Mouse (Mus musculus) left cerebral cortex, postnatal 10 days (tissue): Measurements from ENCODE around the gene Serhl. TPM values are rescaled to one million over a fixed set of nuclear protein-coding genes. Genes with fewer than 3 reads are reported as not detected.

Experiments
- DNase-seq, 2 experiments: peaks; one replicate each; pipeline ENCODE4 v3.0.0; 2021 to 2022; ENCODE audit warnings: low spot score in 2 of 2, mixed read lengths in 1 of 2; ENCODE audit errors: extremely low spot score in 1 of 2
- intact Hi-C: fragments of 180-260 bp; cut with DNase I; formaldehyde crosslinking; loops from one replicate; pipeline ENCODE4 v1.15.1; 2025
- total RNA-seq, 2 experiments: library from RNA; stranded (reverse); gene quantifications; 2 replicates each; pipeline ENCODE4 v1.2.3; 2021

Serhl gene
- total RNA-seq, 2 experiments from 2014 or later: 6.6 to 10.2 TPM

GRCm38 (mm10) chr15:83155672-83156419 is 66.5 kb downstream of the Serhl start:
- intact Hi-C loops: no loop called here
- no peak for DNase-seq

DNA sequence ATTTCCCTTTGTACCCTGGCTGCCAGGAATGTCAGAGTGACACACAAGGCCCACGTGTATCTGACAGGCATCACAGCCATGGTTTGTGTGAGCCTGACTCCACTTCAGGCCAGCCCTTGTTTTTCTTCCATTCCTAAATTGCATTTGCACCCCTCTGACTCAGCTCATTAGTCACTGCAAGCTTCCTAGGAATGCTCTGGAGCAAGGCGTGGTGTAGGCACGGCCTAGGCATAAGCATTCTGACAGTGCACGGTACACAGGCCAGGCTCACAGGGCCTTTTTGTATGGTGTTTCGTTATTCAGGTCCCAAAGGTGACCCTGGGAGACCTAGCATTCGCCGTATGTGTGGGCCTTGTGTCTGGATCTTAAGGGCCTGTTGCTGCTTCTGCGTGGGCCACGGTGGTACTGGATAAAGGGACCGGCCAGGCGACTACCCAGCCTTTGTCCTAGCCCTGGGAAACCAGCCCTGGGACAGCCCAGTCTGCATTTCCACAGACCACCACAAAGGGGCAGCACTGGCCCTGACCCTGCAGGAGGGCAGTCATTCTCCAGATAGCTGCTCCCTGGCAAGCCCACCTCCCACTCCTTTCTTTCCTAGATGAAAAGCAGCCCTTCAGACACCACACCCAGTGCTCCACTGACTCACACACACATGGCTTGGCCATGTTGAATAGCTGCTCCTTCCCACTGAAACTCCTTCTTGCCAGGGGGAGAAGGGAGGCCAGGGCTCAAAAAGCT is 67.8 kb downstream of the Serhl start:
- DNase-seq: peak in 1 of 2 experiments; percentile 67
- intact Hi-C loops: no loop called here

DNA sequence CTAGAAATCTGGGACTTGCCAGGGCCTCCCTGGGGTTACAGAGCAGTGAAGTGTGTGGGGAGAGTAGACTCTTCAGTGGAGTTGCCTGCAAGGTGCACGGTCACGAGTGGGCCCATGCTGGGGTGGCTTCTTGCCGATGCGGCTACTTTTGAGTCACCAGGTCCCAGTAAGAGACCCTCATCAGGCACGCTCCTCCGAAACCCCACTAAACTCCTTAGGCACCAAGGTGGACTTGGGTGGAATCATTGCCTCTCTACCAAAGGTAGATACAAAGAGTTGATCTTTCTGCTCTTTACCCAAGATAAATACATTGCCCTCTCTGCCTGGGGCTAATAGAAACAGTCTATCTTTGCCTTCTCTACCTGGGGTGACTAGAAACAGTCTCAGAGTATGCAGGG is 68.4 kb downstream of the Serhl start:
- DNase-seq: no peak
- intact Hi-C loops: no loop called here

GRCm38 (mm10) chr15:83158587-83159160 is 69.4 kb downstream of the Serhl start:
- intact Hi-C loops: no loop called here
- peak in 1 of 2 experiments; percentile 59 for DNase-seq

GRCm38 (mm10) chr15:83159823-83160222 is 70.5 kb downstream of the Serhl start:
- intact Hi-C loops: no loop called here
- no peak for DNase-seq

- intact Hi-C loops: no loop called here
These were observed 71.3 kb downstream of the Serhl start for GRCm38 (mm10) chr15:83160561-83160960.

DNA sequence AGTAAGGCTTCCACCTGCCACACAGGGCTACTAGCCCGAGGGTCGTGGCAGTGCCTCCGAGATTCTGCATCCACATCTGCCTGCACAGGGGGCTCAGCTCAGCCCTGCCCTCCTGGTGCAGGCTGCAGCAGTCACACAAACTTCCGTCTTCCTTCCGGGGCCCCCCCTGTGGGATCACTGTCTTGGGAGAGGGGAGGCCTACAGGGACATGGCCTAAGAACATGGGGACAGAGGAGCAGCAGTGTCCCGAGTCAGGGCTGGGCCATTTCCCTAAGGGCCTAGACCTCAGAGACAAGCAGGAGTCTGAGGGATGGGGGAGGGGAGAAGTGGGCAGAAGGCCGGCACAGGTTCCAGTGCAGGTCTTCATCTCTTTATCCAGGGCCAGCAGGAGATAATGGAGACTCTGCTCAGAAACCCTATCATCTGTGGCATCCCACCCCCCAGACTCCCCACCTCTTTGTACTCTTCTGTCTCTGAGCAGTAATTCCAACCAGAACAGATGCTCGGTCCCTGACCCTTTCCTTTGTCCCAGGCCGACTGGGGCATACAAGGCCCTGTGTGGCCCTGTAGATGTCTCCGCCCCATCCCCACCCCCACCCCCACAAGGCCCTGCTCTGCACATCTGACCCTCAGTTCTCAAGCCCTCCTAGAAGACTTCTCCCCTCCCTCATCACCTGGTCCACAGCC is 71.9 kb downstream of the Serhl start:
- DNase-seq: no peak
- intact Hi-C loops: no loop called here

More at GRCm38 (mm10) chr15:83160561-83160960, 71.3 kb downstream of the Serhl start:
- no peak for DNase-seq

DNA sequence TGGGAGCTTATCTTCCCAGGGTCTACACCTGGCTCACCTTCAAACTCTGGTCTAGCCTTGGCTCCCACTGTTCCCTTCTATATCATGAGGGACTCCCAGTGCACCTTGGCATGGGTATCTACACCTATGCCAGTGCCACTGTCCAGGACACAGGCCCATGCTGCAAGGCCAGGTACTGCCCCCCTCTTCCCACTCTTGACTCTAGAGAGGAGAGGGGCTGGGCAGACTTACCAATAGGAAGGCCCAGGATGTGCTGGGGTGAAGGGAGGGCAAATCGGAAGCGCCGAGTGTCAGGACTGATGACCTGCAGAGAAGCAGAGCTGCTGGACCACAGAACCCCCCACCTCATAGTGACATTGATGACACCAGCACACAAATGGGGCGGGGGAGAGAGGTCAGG is 72.7 kb downstream of the Serhl start:
- intact Hi-C loops: no loop called here
- DNase-seq: no peak

- no peak for DNase-seq
- intact Hi-C loops: no loop called here
These were observed 73.6 kb downstream of the Serhl start for GRCm38 (mm10) chr15:83162818-83163485.

DNA sequence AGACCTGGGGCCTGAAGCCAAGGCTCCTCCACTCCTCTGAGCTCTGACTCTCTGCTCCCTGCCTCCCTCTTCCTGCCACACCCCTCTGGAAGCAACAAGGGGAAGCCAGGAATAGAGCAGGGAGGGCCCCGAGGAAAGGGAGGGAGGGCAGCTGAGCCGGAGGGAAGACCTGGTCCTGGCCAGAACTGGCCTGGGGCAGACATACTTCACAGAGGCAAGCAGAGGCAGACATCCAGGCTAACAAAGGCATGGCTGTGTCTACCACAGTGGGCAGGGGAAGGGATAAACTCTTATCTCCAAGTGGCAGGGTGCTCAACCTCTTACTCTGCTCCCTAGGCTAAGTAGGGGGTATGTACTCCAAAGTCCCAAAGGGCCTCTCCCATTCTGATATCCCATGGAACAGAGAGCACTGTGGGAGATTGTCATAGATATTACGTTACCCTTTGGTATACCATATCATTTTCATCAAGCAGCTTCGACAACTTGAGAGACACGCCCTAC is 75.7 kb downstream of the Serhl start:
- peak in 1 of 2 experiments; percentile 77 for DNase-seq
- intact Hi-C loops: no loop called here

DNA sequence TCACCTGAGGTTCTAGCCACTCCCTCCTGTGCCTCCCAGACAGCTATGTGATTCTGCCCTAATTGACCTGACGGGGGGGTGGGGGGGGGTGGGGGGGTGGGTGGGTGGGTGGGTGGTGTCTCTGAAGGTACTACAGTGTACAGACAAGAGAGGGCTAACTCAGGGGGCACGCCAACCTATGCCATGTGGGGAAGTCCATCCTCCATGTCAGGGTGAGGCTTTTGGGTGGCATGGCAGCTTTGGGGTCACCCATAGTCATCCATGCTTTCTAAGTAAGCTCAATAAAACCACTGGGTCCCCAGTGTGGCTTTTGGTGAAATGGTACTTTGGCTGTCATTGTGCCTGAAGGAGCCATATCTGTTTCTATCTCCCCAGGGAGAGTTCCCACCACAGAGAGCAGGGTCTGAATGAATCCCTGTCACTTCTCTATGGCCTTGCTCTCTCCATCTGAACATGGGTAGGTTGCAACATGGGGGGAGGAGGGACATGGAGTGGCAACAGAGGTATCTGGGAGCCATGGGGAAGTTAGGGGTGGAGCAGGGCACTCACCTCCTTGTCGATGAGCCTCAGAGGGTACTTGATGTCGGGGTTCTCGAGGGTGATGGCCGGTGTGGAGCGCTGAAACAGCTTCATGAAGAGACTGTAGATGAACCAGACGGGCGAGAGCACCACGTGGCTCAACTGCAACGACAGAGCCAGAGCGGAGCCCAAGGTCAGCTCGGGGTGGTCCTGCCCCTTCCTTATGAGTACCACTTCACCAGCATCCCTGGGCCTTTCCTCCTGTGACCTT is 76.4 kb downstream of the Serhl start:
- intact Hi-C loops: no loop called here
- no peak for DNase-seq

Other genes starting within 250 kb of the Serhl start
- 100 to 1,000 TPM; 123 to 128 TPM for gene Tcf20, start 101.6 kb upstream of the Serhl start, total RNA-seq
- gene Nfam1, start 56.2 kb upstream of the Serhl start, total RNA-seq: 1 to 10 TPM; 2.6 to 2.7 TPM
- gene Rrp7a, start 33.3 kb downstream of the Serhl start, total RNA-seq: 100 to 1,000 TPM; 122 to 128 TPM
- 10 to 100 TPM; 85.9 to 86.5 TPM for gene Poldip3, start 59.9 kb downstream of the Serhl start, total RNA-seq
- 10 to 100 TPM; 91.1 to 94.6 TPM for gene Cyb5r3, start 83.1 kb downstream of the Serhl start, total RNA-seq
- gene A4galt, start 162.3 kb downstream of the Serhl start, total RNA-seq: 1 to 10 TPM; 3.0 TPM